Mouse (Mus musculus): ENCODE results near the gene Cep128. TPM values are rescaled to one million over a fixed set of nuclear protein-coding genes. Genes with fewer than 3 reads are reported as not detected.

Cep128 gene
- total RNA-seq, 2 experiments from 2014 or later, result 4.8 to 5.5 TPM

GRCm38 (mm10) chr12:91307733-91308132, 76.5 kb downstream of the Cep128 start:
- DNase-seq, result no peak

GRCm38 (mm10) chr12:91305769-91306168, 78.4 kb downstream of the Cep128 start:
- no peak for DNase-seq

- DNase-seq, result no peak
These were observed 79.2 kb downstream of the Cep128 start for GRCm38 (mm10) chr12:91305038-91305437.

- no peak for DNase-seq
These were observed 85.5 kb downstream of the Cep128 start for GRCm38 (mm10) chr12:91298700-91299099.

- no peak for DNase-seq
These were observed 88.3 kb downstream of the Cep128 start for GRCm38 (mm10) chr12:91295870-91296269.

GRCm38 (mm10) chr12:91295436-91295835, 88.8 kb downstream of the Cep128 start:
- DNase-seq, result no peak

- DNase-seq, result no peak
These were observed 110.3 kb downstream of the Cep128 start for GRCm38 (mm10) chr12:91273936-91274335.

GRCm38 (mm10) chr12:91269634-91270033, 114.6 kb downstream of the Cep128 start:
- DNase-seq, result no peak

GRCm38 (mm10) chr12:91268974-91269373, 115.2 kb downstream of the Cep128 start:
- DNase-seq, result no peak

GRCm38 (mm10) chr12:91266014-91266413, 118.2 kb downstream of the Cep128 start:
- no peak for DNase-seq

GRCm38 (mm10) chr12:91265462-91265861, 118.7 kb downstream of the Cep128 start:
- peak in 1 of 2 experiments; percentile 4 for DNase-seq

GRCm38 (mm10) chr12:91264828-91265355, 119.3 kb downstream of the Cep128 start:
- no peak for DNase-seq

GRCm38 (mm10) chr12:91263705-91264104, 120.5 kb downstream of the Cep128 start:
- DNase-seq, result no peak

GRCm38 (mm10) chr12:91262801-91263200, 121.4 kb downstream of the Cep128 start:
- no peak for DNase-seq

GRCm38 (mm10) chr12:91256334-91256733, 127.9 kb downstream of the Cep128 start:
- no peak for DNase-seq

- DNase-seq, result no peak
These were observed 129.4 kb downstream of the Cep128 start for GRCm38 (mm10) chr12:91254831-91255230.

GRCm38 (mm10) chr12:91220609-91221008, 163.6 kb downstream of the Cep128 start:
- DNase-seq, result no peak

GRCm38 (mm10) chr12:91205550-91205949, 178.7 kb downstream of the Cep128 start:
- no peak for DNase-seq

- no peak for DNase-seq
These were observed 179.9 kb downstream of the Cep128 start for GRCm38 (mm10) chr12:91204330-91204729.

GRCm38 (mm10) chr12:91202496-91202895, 181.7 kb downstream of the Cep128 start:
- DNase-seq, result no peak

- no peak for DNase-seq
These were observed 195.1 kb downstream of the Cep128 start for GRCm38 (mm10) chr12:91189111-91189510.

GRCm38 (mm10) chr12:91185564-91185963, 198.6 kb downstream of the Cep128 start:
- no peak for DNase-seq

GRCm38 (mm10) chr12:91184616-91185015, 199.6 kb downstream of the Cep128 start:
- no peak for DNase-seq

- DNase-seq, result no peak
These were observed 200.3 kb downstream of the Cep128 start for GRCm38 (mm10) chr12:91183928-91184327.
